Mouse (Mus musculus) midbrain, embryonic 16.5 days (tissue): ENCODE results near the gene Sh3pxd2a. TPM values are rescaled to one million over a fixed set of nuclear protein-coding genes. Genes with fewer than 3 reads are reported as not detected.

ENCODE experiments used
- ATAC-seq: fragments of 200-750 bp; cut with Nextera tagmentation; 2 replicates; pipeline ENCODE4 v1.8.0; 2017; ENCODE audit warnings: moderate TSS enrichment
- H3K27ac ChIP-seq: fragments of 300-500 bp; sonication (generic); 2 replicates; pipeline ENCODE4 v1.5.1; 2014; ENCODE audit warnings: mild to moderate bottlenecking, low read length, mixed read lengths
- H3K27me3 ChIP-seq: fragments of 300-500 bp; sonication (generic); 2 replicates; pipeline ENCODE4 v1.6.1; 2014; ENCODE audit warnings: low read depth, low read length, mixed read lengths; ENCODE audit not compliant: control insufficient read depth, insufficient read depth
- H3K36me3 ChIP-seq: fragments of 300-500 bp; sonication (generic); 2 replicates; pipeline ENCODE4 v1.6.1; 2014; ENCODE audit warnings: mild to moderate bottlenecking, low read length, moderate library complexity, mixed read lengths; ENCODE audit not compliant: control insufficient read depth, insufficient read depth
- H3K4me1 ChIP-seq: fragments of 300-500 bp; sonication (generic); 2 replicates; pipeline ENCODE4 v1.6.1; 2014; ENCODE audit warnings: mild to moderate bottlenecking, low read length, mixed read lengths; ENCODE audit not compliant: control insufficient read depth, insufficient read depth
- H3K4me2 ChIP-seq: fragments of 300-500 bp; sonication (generic); 2 replicates; pipeline ENCODE4 v1.6.1; 2014; ENCODE audit warnings: mild to moderate bottlenecking, low read length, mixed read lengths
- H3K4me3 ChIP-seq: fragments of 300-500 bp; sonication (generic); 2 replicates; pipeline ENCODE4 v1.5.1; 2014; ENCODE audit warnings: low read depth, mild to moderate bottlenecking, low read length, moderate library complexity, mixed read lengths
- H3K9ac ChIP-seq: fragments of 300-500 bp; sonication (generic); 2 replicates; pipeline ENCODE4 v1.6.1; 2014; ENCODE audit warnings: low read depth, low read length, mixed read lengths
- H3K9me3 ChIP-seq: fragments of 300-500 bp; sonication (generic); replicated peaks from 2 replicates; pipeline ENCODE4 v1.6.1; 2014; ENCODE audit warnings: mild to moderate bottlenecking, low read length, mixed read lengths; ENCODE audit not compliant: control insufficient read depth, poor library complexity, severe bottlenecking
- WGBS: fragments of 180-500 bp; shearing (Covaris S2); extraction: QIAGEN DNeasy Blood & Tissue Kit; methylation state at CpG from one replicate; pipeline ENCODE4 v1.1.7; 2014; 5-methylcytosine and 5-hydroxymethylcytosine counted together
- polyA plus RNA-seq: library from polyadenylated mRNA; unstranded; fragments of >200 nt; fragmentation: Nextera tagmentation; extraction: Ambion mirVana; gene quantifications from 2 replicates; pipeline ENCODE4 v1.2.1, GENCODE M21; 2015

The Sh3pxd2a gene
- polyA plus RNA-seq, 1 experiment from 2014 or later: 1.5 TPM

DNA sequence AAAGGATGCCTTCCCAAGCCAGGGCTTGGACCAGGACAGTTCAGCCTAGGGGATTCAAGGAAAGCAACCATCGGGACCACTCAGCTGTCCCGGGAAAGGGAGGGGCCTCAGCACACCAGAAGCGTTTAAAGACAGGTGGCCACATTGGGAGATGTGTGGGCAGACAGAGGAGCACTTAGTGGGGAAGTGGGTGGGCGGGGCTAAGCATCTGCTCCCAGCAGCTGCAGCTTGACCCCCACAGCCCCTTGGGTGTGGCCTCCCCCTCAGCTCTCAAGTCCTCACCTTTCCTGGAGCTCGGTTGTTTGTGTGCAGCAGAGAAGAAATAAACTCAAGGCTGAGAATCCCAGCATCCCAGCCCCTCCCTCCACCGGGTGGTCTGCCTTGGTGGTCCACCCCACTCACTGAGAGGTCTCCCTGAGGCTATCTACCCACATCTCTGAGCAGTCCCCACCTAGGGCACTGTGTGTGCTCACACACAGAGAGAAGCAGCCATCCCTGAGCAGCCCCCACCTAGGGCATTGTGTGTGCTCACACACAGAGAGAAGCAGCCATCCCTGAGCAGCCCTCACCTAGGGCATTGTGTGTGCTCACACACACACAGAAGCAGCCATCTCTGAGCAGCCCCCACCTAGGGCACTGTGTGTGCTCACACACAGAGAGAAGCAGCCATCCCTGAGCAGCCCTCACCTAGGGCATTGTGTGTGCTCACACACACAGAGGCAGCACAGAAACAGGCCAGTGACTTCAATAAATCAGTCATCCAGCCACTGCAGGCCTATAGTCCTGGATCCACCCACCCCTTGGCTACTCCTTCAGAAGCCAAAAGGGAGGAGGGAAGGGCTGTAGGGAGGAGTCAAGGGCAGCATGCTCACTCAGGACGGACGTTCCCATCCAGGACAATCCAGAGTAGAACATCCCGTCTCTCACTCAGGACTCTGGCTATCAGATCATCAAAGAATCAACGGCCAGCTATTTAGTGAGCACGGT lies 136.0 kb downstream of the Sh3pxd2a start:
- no peak overlapping the region for H3K27ac ChIP-seq
- H3K4me1 ChIP-seq: peaks cover 15% of the 10 kb centered on the region; the same call in 1 of the 2 replicates
- 0 out of 2 replicates have a peak, but pooled peaks have one; percentile 14 for ATAC-seq
- H3K4me3 ChIP-seq: no peak overlapping the region
- no peak overlapping the region for H3K4me2 ChIP-seq
- H3K27me3 ChIP-seq: no peaks in the 10 kb centered on the region
- H3K9ac ChIP-seq: peak overlapping the region; percentile 38; the same call in 1 of the 2 replicates
- no peaks in the 10 kb centered on the region for H3K36me3 ChIP-seq
- H3K9me3 ChIP-seq: no peaks in the 10 kb centered on the region
- WGBS: 34% methylated on average over 11 of the region's 11 CpGs

DNA sequence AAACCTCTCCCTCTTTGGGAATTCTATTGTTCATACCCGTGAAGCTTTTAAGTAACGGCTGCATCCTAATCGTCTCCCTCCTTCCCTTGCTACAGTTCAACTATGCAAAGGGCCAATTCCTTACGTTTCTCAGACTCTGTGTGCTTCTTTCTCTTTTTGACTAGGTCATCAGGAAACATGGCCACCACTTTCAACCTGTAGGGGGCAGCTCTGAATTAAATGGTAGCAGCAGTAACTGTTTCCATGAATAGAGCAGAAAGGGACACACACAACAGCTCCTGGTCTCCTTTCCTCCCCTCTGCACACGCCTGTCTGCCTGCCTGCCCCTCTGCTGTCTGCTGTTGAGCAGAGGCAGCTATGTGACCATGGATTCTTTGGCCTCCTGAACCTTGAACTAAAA lies 138.3 kb downstream of the Sh3pxd2a start:
- Histone ChIP-seq H3K9me3 (no peaks in the 10 kb centered on the region), H3K36me3 (no peaks in the 10 kb centered on the region), H3K4me1 (peaks cover 12% of the 10 kb centered on the region; the same call in 1 of the 2 replicates), H3K27ac (no peak overlapping the region), H3K9ac (no peak overlapping the region), H3K27me3 (no peaks in the 10 kb centered on the region), H3K4me2 (no peak overlapping the region), H3K4me3 (no peak overlapping the region)
- ATAC-seq: no peak
- 32% methylated on average over 5 of the region's 5 CpGs for WGBS

DNA sequence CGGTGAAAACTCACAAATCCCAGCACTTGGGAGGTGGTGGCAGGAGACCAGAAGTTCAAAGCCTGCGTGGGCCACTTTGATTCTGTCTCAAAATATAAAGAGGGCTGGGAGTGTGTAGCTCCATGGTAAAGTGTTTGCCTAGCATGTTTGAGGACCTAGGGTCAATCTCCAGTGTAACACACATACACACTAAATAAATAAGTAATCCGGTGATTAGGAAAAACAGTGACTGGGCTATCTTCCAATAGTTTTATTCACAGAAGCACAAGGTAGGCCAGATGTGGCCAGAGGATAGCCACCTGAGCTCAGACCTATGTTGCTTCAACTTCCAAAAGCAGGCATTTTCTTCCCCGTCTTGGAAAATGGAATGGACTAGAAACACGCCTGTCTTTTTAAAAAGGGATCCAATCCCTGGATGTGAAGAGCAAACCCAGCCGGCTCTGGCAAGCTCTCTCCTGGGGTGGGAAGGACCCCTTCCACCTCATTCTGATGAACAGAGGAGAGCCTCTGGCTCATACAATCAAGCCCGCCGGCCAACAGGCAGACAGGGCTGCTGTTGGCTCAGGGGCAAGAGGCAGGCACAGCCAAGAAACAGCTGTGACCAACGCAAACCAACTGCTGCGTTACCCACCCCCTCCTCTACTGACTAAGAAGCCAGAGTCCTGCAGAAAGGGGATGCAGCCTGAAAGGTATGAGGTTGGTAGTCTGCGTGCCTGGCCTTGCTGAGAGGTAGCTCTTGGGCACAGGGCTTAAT lies 140.9 kb downstream of the Sh3pxd2a start:
- Histone ChIP-seq H3K4me1 (peaks cover 10% of the 10 kb centered on the region), H3K4me2 (no peak overlapping the region), H3K4me3 (no peak overlapping the region), H3K36me3 (no peaks in the 10 kb centered on the region), H3K27me3 (no peaks in the 10 kb centered on the region), H3K27ac (no peak overlapping the region), H3K9ac (no peak overlapping the region), H3K9me3 (no peaks in the 10 kb centered on the region)
- WGBS: 65% methylated on average over 11 of the region's 11 CpGs
- ATAC-seq: no peak

DNA sequence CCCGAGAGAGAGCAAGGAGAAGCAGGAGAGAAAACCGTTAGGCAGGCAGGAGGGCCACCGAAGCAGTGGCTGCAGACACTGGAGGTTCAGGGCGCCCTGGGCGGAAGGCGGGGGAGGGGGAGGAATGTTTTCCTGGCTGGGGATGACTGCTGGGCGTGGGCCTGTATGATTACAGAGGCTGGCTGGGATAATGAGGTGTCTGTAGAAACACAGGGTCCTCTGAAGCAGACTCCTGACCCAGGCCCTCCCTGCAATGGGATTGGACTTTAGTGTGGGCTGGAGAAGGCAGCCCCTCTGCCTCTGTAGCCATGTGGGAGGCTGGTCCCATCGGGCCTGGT lies 143.9 kb downstream of the Sh3pxd2a start:
- Histone ChIP-seq H3K27me3 (peaks cover 5% of the 10 kb centered on the region; the same call in 1 of the 2 replicates), H3K4me2 (no peak overlapping the region), H3K9me3 (no peaks in the 10 kb centered on the region), H3K9ac (no peak overlapping the region), H3K4me3 (no peak overlapping the region), H3K27ac (no peak overlapping the region), H3K36me3 (no peaks in the 10 kb centered on the region), H3K4me1 (peaks cover 10% of the 10 kb centered on the region)
- ATAC-seq: no peak
- WGBS: 29% methylated on average over 8 of the region's 8 CpGs

DNA sequence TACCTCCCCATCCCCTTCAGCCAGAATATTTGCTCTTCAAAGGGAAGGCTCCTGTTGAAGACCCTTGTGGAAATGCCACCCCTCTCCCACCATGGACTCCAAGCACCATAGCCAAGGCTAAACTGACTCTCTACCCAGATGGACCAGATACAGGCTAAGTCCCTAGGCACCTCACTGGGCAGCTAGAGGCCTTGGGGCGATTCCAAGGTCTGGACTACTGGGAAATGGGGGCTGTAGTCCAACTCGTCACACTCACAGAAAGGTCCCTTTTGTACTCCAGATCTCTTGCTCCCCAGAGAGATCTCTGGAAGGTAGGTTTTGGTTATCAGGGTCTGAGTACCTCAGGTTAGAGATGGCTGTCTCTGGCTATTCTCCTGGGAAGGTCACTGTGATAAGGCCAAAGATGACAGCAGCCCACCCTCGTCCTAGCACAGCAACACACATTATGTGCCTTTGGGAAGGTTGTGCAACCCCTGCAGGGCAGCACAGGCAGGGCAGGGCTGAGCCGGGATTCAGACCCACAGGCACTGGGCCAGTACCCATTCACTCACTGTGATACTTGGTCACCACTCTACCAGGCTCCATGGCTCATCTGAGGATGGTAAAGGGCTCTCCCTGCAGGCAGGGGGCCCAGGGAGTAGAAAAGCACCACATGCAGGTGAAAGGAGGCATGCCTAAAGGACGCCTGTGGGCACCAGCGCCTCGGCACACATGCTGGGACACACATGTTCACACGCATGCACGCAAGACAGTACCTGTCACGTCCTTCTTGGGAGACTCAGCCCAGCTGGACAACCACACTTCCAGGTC lies 144.5 kb downstream of the Sh3pxd2a start:
- WGBS: 68% methylated on average over 10 of the region's 10 CpGs
- peaks cover 10% of the 10 kb centered on the region for H3K4me1 ChIP-seq
- no peak overlapping the region for H3K9ac ChIP-seq
- H3K4me2 ChIP-seq: no peak overlapping the region
- H3K4me3 ChIP-seq: no peak overlapping the region
- peaks cover 5% of the 10 kb centered on the region; the same call in 1 of the 2 replicates for H3K27me3 ChIP-seq
- H3K36me3 ChIP-seq: no peaks in the 10 kb centered on the region
- no peaks in the 10 kb centered on the region for H3K9me3 ChIP-seq
- ATAC-seq: no peak
- no peak overlapping the region for H3K27ac ChIP-seq

DNA sequence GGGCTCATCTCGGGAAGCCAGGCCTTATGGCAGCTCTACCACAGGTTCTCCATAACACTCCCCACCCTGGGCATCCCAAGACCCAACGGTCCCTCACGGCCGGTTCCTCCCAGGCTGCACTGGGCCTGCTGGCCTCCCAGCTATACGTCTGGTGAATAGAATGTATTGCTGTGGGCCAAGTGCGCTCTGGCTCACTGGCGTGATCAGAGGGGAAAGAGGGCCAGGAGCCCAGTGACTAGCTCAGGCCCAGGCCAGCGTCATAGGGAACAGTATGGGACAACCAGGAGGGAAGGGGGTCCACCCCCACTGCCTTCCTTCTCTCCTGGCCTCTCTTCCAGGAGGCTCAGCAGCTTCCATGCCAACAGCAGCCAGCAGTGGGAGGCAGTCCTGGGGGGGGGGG lies 145.1 kb downstream of the Sh3pxd2a start:
- Histone ChIP-seq H3K36me3 (no peaks in the 10 kb centered on the region), H3K4me2 (no peak overlapping the region), H3K9me3 (no peaks in the 10 kb centered on the region), H3K27me3 (peaks cover 5% of the 10 kb centered on the region; the same call in 1 of the 2 replicates), H3K4me1 (peaks cover 16% of the 10 kb centered on the region), H3K4me3 (no peak overlapping the region), H3K27ac (no peak overlapping the region), H3K9ac (no peak overlapping the region)
- 89% methylated on average over 8 of the region's 8 CpGs for WGBS
- ATAC-seq: no peak

DNA sequence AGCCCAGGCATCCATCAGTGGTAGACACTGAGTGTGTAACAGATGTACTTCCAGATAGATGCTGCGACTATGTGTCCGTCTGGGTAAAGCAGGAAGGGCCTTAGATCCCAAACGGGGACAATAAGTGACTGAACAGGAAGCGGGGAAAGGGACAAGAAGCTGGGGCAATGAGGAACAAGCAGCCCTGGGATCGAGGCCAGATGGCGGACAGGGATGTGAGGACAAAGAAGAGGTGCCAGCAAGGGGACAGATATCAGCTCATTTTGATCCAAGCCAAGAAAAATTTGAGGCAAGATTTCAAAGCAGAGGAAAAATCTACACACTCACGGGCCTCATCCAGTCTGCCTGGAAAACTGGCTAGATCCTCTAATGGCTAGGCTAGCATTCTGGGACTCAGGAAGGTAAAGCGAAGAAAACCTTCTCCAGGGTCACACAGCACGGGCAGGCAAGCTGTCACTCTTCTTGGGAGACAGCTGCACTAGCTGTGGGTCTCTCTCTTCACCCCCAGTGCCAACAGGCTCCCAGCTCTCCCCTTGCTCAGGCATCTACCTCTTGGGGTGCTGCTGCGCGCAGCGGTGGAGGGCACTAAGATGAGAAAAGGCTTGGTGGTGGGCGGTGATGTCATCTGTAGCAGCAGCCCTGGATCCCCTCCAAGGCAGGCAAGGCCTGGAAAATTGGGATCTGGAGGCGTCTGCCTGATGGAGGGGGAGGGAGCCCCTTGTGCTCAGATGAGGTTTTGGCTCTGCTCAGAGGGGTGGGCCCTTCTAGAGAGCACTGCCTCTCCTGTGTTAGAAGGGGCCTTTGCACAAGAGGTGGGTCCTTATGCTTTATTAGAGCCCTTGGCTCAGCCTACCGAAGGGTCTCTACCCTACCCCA lies 146.9 kb downstream of the Sh3pxd2a start:
- Histone ChIP-seq H3K9ac (no peak overlapping the region), H3K27ac (no peak overlapping the region)

More for the DNA sequence above, 146.9 kb downstream of the Sh3pxd2a start:
- Histone ChIP-seq H3K36me3 (no peaks in the 10 kb centered on the region), H3K9me3 (no peaks in the 10 kb centered on the region), H3K4me1 (peaks cover 22% of the 10 kb centered on the region), H3K27me3 (peaks cover 5% of the 10 kb centered on the region; the same call in 1 of the 2 replicates), H3K4me2 (no peak overlapping the region), H3K4me3 (no peak overlapping the region)
- 59% methylated on average over 15 of the region's 15 CpGs for WGBS
- no peak for ATAC-seq
